Mouse (Mus musculus) brain, embryonic 14.5 days (tissue): ENCODE results near the gene BC080695.

Experiments
- CTCF ChIP-seq: fragments of 200-500 bp; IDR thresholded peaks from 2 replicates; pipeline ENCODE4 v1.5.1; 2012; ENCODE audit warnings: inconsistent platforms, mild to moderate bottlenecking, moderate library complexity, borderline replicate concordance; ENCODE audit not compliant: insufficient read depth, insufficient read length; ENCODE audit errors: extremely low read depth
- POLR2A ChIP-seq: fragments of 200-500 bp; IDR thresholded peaks from 2 replicates; pipeline ENCODE4 v1.6.1; 2012; ENCODE audit warnings: mild to moderate bottlenecking, inconsistent platforms, borderline replicate concordance; ENCODE audit not compliant: poor library complexity, insufficient read depth, insufficient read length, severe bottlenecking; ENCODE audit errors: extremely low read depth

- no peak for TF ChIP-seq CTCF
- TF ChIP-seq POLR2A: no peak
These were observed 40.5 kb upstream of the BC080695 start, which contains the start of gene Gm13043 for GRCm38 (mm10) chr4:143511043-143511442.
